Mouse (Mus musculus) adrenal gland, postnatal 36 days (tissue): ENCODE measurements around the gene Pgm1. TPM values are rescaled to one million over a fixed set of nuclear protein-coding genes. Genes with fewer than 3 reads are reported as not detected.

Source experiments
- DNase-seq, 2 experiments: peaks; one replicate each; pipeline ENCODE4 v3.0.0; 2021; ENCODE audit warnings: mixed read lengths in 1 of 2
- long read RNA-seq, 2 experiments: library from polyadenylated mRNA; stranded (forward); transcript quantifications; one replicate each; pipeline ENCODE4 v2.0.0; 2021; ENCODE audit warnings: borderline sequencing depth in 2 of 2
- total RNA-seq, 2 experiments: library from RNA; stranded (reverse); gene quantifications; 2 replicates each; pipeline ENCODE4 v1.2.3; 2021

The Pgm1 gene
- 100 to 1,000 TPM in 1 of 2 experiments, 10 to 100 TPM in 1; 68.0 to 115 TPM for total RNA-seq
- long read RNA-seq, experiment 1, transcript Pgm1-201 (11 exons, 2,371 nt): major isoform, 151 of 195 reads
- long read RNA-seq, experiment 1, partial matches to known transcripts: 21 of 195 reads
- long read RNA-seq, experiment 1, other reads (novel, unspliced or antisense): 23 of 195 reads
- long read RNA-seq, experiment 2, transcript Pgm1-201 (11 exons, 2,371 nt): major isoform, 38 of 48 reads
- long read RNA-seq, experiment 2, partial matches to known transcripts: 5 of 48 reads
- long read RNA-seq, experiment 2, other reads (novel, unspliced or antisense): 5 of 48 reads

GRCm38 (mm10) chr4:99929149-99929612 lies at the start of gene Pgm1:
TSS of gene Pgm1 (plus strand) at chr4:99929414.
- peak; percentile 94 to 96 for DNase-seq

DNA sequence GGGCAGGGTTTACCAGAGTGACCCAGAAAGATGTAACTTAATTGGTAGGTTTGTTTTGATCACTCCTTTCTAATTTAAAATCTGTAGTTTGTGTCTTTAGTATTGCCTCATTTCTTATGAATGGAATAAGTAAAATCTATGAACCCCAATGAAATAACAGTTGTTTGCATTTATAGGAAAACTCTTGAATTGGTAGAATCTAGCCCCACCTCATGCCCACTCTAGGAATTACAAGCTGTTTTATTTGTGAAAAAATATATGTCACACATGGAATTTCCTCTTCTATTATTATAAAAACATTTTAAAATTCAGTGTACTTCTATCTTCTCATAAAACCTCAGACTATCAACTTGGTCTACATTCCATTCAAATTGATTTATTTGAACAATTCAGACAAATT lies 47.3 kb upstream of the Pgm1 start:
- DNase-seq: peak in 1 of 2 experiments; percentile 22

DNA sequence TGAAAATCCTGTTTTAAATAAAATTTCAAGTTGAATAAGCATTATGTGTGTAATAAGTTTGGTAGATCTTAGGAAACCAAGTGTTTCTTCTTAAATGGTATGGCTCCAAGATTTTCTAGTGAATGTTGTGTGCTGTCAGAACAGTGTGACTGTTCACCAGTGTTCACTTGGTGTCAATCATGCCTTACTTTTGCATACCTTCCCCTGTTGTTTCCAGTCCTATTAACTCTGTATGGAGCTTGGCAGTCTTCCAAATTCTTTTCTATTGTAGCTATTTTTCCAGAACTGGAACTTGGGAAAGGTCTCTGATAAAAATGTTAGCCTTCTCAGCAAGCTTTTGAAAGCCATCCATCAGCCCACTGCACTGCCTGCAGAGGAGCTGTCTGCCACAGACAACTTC lies 46.8 kb upstream of the Pgm1 start:
- DNase-seq: no peak

- DNase-seq: no peak
These were observed 15.2 kb upstream of the Pgm1 start for GRCm38 (mm10) chr4:99913894-99914451.

DNA sequence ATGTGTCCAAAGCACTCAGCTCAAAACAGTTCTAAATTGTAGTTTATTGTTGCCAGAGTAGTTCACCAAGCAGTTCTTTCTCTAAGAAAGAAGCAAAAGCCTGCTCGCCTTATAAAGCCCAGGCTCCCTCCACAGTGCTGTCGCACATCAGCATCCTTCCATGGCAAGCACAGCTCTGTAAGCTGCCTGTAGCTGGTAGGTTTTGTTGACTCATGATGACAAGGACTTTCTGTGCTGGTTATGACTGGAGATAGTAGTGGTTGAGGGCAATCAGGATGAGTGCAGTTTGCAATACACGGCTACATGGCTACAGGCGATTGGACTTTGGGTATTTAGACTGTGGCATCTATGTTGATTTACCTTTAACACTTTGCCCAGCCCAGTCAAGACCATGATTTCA lies 2.8 kb upstream of the Pgm1 start:
- no peak for DNase-seq

- DNase-seq: no peak
These were observed 693 bp upstream of the Pgm1 start for GRCm38 (mm10) chr4:99928521-99928920.

DNA sequence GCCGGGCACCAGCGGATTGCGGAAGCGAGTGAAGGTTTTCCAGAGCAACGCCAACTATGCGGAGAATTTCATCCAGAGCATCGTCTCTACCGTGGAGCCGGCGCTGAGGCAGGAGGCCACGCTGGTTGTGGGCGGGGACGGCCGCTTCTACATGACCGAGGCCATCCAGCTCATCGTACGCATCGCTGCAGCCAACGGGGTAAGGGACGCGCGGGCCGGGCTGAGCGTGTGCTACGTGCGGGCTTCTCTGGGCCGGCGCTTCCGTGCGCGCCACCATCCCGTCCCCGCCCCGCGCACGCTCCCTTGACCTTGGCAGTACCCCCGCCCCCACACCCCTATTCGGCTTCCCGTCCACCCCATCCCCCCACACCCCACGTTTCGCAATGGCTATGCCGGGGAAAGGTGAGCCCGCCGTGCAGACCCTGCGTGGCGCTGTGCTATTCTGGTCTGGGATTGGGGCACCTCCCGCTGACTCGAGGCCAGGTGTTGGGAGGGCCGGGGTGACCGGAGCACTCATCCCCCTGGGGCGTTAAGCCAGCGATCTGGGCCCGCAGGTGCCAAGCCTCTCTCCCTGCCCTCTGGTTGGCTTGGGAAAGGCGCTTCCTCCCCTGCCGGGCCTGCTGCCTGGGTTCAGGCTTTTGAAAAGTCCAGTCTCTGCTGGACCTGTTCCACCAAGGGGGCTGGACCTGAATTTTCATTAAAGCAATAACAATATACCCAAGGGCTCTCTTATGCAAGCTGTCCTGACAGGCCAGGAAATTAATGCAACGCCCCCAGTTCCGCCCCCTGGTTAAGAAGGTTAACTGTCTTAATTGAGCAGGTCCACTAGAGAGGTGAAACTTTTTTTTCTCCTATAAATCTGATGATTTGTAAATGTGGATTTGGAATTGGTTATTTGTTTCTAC lies 651 bp downstream of the Pgm1 start, which contains the start of gene Itgb3bp:
Itgb3bp (minus strand) TSS at position 201 of the 905 bp plus-strand sequence.
- peak; percentile 89 for DNase-seq

DNA sequence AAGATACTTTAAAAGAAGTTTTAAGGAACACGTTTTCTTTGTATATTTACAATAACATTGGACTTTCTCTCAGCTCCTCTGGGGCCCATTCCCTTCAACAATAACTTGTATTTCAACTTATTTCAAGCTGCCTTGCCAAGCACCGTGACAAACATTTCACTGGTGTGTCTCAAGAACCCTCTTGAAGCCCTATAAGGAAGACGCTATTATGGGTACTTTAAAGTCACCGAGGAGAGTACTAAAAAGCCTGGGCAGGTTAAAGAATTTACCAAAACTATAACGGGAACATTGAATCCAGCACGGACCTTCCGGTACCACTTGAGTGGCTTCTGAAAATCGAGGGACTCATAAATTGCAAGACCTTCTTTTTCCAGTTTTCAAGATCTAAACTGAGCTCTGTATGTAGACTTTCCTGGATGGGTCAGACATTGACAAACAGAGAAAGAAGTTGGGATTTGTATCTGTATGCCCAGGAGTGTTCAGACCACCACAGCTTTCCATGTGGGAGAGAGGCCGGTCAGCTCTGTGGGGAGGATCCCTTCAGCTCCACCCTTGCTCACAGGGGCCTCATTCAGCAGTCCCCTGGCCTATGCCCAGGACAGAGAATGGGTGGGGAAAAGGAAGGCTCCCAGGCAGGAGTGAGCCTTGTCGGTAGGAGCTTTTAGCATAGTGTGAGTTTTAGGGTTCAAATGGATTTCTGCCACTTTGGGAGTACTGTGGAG lies 1.5 kb downstream of the Pgm1 start:
- DNase-seq: no peak

GRCm38 (mm10) chr4:99931240-99931580 lies 2.0 kb downstream of the Pgm1 start:
- DNase-seq: no peak

DNA sequence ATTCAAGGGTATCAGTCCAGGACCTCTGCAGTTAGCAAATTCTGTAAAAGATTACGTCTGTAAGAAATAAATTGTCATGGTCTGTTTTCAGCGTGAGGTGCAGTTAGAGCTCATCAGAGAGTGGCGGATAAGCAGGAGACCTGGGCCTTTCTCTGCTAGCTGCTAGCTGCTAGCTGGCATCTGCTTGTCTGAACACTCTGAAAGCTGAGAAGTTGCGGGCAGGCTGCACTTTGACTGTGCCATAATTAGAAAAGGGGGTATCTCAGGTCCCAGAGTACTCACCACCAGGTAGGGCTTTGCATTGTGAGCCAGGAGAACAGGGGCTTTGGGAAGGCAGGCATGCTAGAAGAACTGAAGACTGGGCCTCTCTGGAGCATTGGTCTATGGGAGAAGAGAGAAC lies 2.6 kb downstream of the Pgm1 start:
- DNase-seq: no peak

- no peak for DNase-seq
These were observed 5.6 kb downstream of the Pgm1 start for GRCm38 (mm10) chr4:99934859-99935258.

DNA sequence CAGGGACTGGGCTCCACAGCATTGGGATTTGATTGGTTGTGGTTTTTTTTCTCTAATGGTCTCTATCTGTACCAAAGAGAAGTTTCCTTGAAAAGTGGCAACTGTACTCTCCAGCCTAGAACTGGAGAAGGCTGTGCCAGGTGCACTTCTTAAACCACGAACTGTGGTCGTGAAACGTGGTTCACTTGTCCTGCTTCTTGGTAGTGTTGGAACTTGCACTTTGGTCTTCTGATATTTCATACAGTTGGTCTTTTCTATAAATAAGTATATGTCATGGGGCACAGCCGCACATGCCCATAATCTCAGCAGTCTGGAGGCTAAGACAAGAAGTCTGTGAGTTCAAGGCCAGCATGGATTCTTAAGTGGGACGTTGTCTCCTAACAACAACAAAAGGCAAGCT lies 7.1 kb downstream of the Pgm1 start:
- no peak for DNase-seq

DNA sequence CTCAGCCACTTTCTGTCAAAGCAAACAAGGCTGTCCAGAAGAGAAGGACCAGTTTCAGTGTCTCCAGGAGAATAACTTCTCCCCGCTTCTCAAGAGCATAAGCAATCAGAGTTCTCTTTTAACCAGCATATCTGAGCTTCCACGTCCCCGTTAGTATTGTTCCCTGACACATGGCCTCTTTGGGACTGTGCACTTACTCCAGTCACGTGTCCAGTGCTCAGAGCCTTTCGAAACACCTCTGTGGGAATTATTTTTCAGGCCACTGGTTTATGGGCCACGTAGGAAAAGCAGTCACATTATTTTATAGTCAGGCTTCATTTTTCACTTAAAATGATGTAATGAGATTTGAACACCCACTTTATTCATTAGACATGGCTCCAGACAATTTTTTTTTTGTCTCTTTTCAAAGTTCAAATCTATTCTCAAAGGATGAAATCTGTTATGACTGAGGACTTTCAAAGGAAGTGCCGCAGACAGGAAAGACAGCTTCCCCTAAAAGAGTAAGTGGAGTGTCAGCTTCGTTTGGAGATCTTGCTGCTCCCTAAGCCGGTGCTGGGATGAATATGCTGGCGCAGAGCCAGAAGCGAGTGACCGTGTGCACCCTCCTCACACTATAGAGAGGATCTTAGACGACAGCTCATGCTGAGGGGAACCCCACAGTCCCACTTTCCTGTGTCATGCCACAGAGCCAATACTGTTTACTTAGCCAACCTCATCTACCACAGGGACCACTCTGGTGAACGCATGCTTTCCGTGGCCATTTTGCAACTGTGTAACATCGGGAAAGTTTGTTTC lies 10.7 kb downstream of the Pgm1 start:
- no peak for DNase-seq

DNA sequence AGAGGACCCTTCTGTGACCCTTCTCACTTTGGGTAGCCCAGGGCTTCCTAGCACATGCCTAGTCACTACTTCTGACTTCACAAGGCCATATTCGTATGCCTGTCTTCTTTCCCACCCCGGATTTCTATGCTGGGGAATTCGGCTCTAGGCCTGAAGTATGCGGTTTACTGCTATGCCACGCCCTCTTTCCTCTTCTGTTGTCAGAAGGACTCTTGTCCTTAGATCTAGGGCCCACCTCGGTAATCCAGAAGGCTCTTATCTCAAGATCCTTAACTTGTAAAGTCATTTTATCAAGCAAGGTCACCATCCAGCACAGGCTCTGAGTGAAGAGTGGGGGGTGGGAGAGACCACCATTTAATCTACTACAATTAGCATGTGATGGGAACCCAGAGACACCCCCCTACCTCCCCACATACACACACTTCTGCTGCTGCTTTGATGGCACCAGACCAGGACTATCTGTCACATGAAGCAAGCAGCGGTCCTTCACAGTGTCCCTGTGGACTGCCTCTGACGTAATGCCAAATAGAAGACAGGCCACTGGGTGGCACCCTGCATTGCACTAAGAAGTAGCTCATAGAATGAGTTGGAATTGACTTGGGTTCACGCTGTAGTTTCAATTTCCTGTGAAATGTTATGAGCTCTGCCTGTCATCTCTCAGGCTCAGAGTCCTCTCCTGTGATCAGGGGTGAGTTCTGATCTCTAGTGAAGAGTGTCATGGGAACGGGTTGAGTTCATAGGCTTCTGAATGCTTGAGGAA lies 12.6 kb downstream of the Pgm1 start:
- DNase-seq: peak; percentile 78

DNA sequence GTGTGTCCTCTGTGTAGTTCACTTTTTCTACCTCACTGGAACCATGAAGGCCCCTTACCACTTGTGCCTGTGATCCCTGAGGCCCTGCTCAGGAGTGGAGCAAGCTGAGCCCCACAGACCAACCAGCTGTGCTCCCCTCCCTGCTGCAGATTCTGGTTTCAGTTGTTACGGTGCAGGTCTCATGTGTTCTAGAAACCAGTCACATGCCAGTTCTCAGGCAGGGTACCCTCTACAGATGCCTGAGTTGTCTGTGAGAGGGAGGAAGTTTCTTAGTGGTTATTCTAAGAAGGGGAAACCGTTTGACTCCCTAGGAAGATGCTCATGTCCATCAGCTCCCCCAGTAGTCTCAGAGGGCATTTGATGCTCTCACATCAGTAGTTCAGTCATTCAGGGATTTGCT lies 15.4 kb downstream of the Pgm1 start:
- DNase-seq: no peak

- no peak for DNase-seq
These were observed 15.8 kb downstream of the Pgm1 start for GRCm38 (mm10) chr4:99945011-99945410.

- DNase-seq: no peak
These were observed 17.3 kb downstream of the Pgm1 start for GRCm38 (mm10) chr4:99946516-99946915.

DNA sequence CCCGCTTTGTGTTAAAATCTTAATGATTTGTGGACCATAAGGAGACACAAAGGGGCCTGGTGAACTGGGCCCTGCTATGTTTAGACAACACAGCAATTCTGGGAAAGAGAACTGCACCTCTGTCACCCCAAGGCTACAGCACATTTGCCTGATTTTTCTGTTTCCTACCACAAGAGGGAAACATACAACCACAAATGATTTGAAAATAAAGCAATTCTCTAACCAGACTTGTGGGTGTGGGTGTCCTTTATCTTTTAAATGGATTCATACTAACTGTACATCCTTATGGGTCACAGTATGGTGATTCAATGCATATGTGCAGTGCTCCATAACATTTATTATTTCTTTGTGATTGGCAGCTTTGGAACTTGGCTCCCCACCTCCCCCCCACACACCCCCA lies 18.0 kb downstream of the Pgm1 start:
- DNase-seq: no peak

DNA sequence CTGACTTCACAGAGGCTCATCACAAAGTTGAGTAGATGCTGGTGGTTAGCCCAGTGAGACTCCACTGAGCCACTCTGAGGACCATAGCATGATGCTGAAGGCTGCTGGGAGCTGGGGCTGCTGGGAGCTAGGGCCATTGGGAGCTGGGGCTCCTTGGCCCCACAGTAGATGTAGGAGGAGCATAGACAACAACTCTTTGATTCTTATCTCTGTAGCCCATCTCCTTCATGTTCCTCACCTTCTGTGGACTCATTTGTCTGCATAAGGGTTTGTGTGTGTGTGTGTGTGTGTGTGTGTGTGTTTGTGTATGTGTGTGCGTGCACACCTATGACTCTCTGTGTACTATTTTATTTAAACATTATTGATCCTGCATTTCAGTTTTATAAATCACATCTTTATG lies 18.7 kb downstream of the Pgm1 start:
- no peak for DNase-seq

DNA sequence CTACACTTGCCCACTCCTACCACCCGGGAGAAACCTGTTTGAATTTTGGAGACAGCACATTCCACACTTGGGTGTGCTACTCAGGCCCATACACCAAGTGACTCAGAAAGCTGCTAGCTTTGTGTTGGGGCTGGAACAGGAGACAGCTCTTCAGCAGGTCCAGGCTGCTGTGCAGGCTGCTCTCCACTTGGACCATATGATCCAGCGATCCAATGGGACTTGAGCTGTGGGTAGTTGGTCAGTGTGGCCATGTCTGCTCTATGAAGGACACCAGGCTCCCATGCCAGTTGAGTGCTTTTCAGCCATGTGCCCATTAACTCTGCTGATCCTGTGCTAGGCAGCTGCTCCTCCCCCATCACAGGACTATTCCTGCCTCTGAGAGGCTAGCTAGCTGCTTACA lies 24.7 kb downstream of the Pgm1 start:
- no peak for DNase-seq

DNA sequence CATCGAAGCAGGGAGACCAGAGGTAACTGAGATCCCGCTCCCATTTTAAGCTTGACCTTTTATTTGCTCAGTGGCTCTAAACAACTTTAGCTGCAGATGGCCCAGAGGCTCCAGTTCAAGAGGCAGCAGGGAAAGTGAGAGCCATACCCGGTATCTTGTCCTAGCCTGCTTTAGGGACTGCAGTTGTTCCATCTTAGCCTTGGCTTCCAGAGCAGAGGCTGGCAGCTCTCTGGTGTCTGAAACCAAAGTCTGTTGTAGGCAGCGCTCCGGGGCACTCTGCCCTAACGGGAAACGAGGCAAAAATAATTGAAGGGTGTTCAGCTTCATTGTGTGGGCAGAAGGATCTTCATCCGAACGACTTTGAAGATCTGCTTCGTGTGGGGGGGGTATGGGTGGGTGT lies 26.2 kb downstream of the Pgm1 start:
- no peak for DNase-seq
